Mouse (Mus musculus) thymus, adult 2 months (tissue): ENCODE measurements around the gene Lgr5.

ENCODE experiments used
- CTCF ChIP-seq: fragments of 200-500 bp; IDR thresholded peaks from 2 replicates; pipeline ENCODE4 v1.5.1; 2012; ENCODE audit warnings: mild to moderate bottlenecking, control low read depth, low read length, moderate library complexity, borderline replicate concordance; ENCODE audit not compliant: control insufficient read depth, poor library complexity, insufficient read depth; ENCODE audit errors: extremely low read depth
- POLR2A ChIP-seq: fragments of 200-500 bp; IDR thresholded peaks from 2 replicates; pipeline ENCODE4 v1.6.1; 2012; ENCODE audit warnings: mild to moderate bottlenecking, low read length, control low read depth, moderate library complexity; ENCODE audit not compliant: control insufficient read depth, poor library complexity, insufficient read depth; ENCODE audit errors: extremely low read depth

GRCm38 (mm10) chr10:115555191-115555765 is 32.3 kb downstream of the Lgr5 start:
- no peak for TF ChIP-seq CTCF
- no peak for TF ChIP-seq POLR2A
